Mouse (Mus musculus) forebrain, embryonic 12.5 days (tissue): ENCODE measurements around the gene Esyt2. TPM values are rescaled to one million over a fixed set of nuclear protein-coding genes. Genes with fewer than 3 reads are reported as not detected.

Experiments used
- ATAC-seq: fragments of 200-750 bp; cut with Nextera tagmentation; 2 replicates; pipeline ENCODE4 v1.8.0; 2017; ENCODE audit warnings: moderate TSS enrichment; ENCODE audit not compliant: low FRiP score
- H3K27ac ChIP-seq: fragments of 300-500 bp; sonication (generic); 2 replicates; pipeline ENCODE4 v1.5.1; 2016; ENCODE audit warnings: mild to moderate bottlenecking
- H3K27me3 ChIP-seq: fragments of 300-500 bp; sonication (generic); 2 replicates; pipeline ENCODE4 v1.6.1; 2016; ENCODE audit warnings: mild to moderate bottlenecking
- H3K36me3 ChIP-seq: fragments of 300-500 bp; sonication (generic); replicated peaks from 2 replicates; pipeline ENCODE4 v1.6.1; 2016; ENCODE audit warnings: mild to moderate bottlenecking
- H3K4me1 ChIP-seq: fragments of 300-500 bp; sonication (generic); 2 replicates; pipeline ENCODE4 v1.6.1; 2016
- H3K4me2 ChIP-seq: fragments of 300-500 bp; sonication (generic); 2 replicates; pipeline ENCODE4 v1.6.1; 2016; ENCODE audit warnings: mild to moderate bottlenecking, moderate library complexity
- H3K4me3 ChIP-seq: fragments of 300-500 bp; sonication (generic); replicated peaks from 2 replicates; pipeline ENCODE4 v1.5.1; 2016; ENCODE audit warnings: mild to moderate bottlenecking
- H3K9ac ChIP-seq: fragments of 300-500 bp; sonication (generic); 2 replicates; pipeline ENCODE4 v1.6.1; 2016; ENCODE audit warnings: mild to moderate bottlenecking
- H3K9me3 ChIP-seq: fragments of 300-500 bp; sonication (generic); 2 replicates; pipeline ENCODE4 v1.6.1; 2016
- WGBS: fragments of 180-500 bp; shearing (Covaris S2); methylation state at CpG from one replicate; pipeline ENCODE4 v1.1.7; 2016; 5-methylcytosine and 5-hydroxymethylcytosine counted together
- polyA plus RNA-seq: library from polyadenylated mRNA; unstranded; fragments of >200 nt; fragmentation: Nextera tagmentation; extraction: Ambion mirVana; gene quantifications from 2 replicates; pipeline ENCODE4 v1.2.1, GENCODE M21; 2016

The Esyt2 gene
- polyA plus RNA-seq, 1 experiment from 2014 or later, result 17.2 TPM

DNA sequence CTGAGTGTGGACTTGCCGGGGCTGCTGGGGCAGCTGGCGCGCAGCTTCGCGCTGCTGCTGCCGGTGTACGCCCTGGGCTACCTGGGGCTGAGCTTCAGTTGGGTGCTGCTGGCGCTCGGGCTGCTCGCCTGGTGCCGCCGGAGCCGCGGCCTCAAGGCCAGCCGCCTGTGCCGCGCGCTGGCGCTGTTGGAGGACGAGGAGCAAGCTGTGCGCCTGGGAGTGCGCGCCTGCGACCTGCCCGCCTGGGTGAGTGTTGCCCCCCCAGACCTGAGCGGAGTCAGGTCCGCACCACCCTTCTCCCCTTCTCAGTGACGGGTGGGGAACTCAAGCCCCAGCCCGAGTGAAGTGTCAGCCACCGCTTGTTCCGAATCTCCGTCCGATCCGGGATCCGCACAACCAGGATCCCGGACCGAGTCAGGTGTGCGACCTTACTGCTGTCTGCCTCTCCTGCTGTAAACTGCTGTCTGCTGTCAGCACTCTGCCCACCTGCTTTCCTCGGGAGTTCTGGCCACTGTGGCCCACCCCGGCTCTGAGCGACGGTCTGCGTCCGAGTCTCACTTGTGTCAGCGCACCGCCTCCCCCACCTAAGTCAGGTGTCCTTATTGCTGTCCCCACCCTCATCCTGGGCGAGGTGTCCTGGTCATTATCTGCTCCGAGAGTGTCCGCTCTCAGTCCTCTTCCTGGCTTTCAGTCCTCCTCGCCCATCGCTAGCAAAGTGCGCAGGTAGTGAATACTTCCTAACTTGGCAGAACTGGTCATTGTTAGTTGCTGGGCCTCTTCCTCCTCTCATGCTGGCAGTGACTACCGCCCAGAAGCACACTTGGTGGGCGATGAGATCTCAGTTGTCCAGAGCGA, 658 bp downstream of the Esyt2 start:
- Histone ChIP-seq H3K4me2 (peak overlapping the region; percentile 94), H3K27ac (peak overlapping the region; percentile 94), H3K36me3 (no peaks in the 10 kb centered on the region), H3K4me1 (peaks cover 10% of the 10 kb centered on the region), H3K4me3 (peak overlapping the region; percentile 94), H3K27me3 (no peaks in the 10 kb centered on the region), H3K9ac (peak overlapping the region; percentile 96), H3K9me3 (no peaks in the 10 kb centered on the region)
- peak; percentile 7; the same call in 1 of the 2 replicates for ATAC-seq
- under 1% methylated on average over 48 of the region's 55 CpGs for WGBS

DNA sequence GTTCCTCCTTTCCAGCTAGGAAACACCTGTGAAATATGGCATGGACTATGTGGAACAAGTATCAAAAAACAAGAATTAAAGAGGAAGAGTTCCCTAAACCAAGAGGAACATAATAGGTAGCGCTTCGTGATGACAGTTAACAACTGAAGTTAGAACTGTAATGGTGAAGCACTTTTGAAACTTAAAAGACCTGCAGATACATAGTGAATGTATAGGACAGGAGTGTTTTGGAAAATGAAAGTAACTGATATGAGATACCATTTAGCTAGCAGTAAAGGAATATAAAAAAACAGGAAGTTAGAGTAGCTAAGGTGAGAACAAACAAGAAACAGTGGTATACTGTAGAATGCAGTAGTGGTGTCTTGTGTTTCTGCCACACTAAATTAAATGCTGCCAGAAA, 1.9 kb downstream of the Esyt2 start:
- Histone ChIP-seq H3K4me3 (no peak overlapping the region), H3K9me3 (no peaks in the 10 kb centered on the region), H3K27ac (no peak overlapping the region), H3K4me1 (peaks cover 10% of the 10 kb centered on the region), H3K36me3 (no peaks in the 10 kb centered on the region), H3K9ac (no peak overlapping the region), H3K27me3 (no peaks in the 10 kb centered on the region), H3K4me2 (no peak overlapping the region)
- no peak for ATAC-seq
- 89% methylated on average over 2 of the region's 2 CpGs for WGBS

DNA sequence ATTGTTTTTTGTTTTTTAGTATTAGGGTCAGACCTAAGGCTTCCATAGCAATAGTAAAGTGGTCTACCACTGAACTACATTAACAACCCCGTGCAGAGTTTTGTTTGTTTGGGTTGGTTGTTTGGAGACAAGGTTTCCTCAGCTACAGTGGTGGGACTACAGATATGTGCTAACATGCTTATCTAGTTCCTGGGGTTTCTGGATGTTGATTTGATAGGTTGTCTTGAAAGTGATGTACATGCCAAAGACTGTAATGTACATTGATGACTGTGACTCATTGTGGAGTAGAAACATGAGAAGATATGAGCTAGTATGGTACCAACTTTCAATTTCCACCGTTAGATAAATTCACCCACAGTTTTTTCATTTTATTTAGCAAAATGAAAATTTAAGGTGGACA, 2.5 kb downstream of the Esyt2 start:
- H3K36me3 ChIP-seq, result no peaks in the 10 kb centered on the region
- 92% methylated on average over 2 of the region's 2 CpGs for WGBS
- H3K9ac ChIP-seq, result no peak overlapping the region
- H3K4me2 ChIP-seq, result no peak overlapping the region
- H3K4me1 ChIP-seq, result peaks cover 10% of the 10 kb centered on the region
- no peaks in the 10 kb centered on the region for H3K9me3 ChIP-seq
- no peak overlapping the region for H3K27ac ChIP-seq
- no peak overlapping the region for H3K4me3 ChIP-seq
- H3K27me3 ChIP-seq, result no peaks in the 10 kb centered on the region
- ATAC-seq, result no peak

DNA sequence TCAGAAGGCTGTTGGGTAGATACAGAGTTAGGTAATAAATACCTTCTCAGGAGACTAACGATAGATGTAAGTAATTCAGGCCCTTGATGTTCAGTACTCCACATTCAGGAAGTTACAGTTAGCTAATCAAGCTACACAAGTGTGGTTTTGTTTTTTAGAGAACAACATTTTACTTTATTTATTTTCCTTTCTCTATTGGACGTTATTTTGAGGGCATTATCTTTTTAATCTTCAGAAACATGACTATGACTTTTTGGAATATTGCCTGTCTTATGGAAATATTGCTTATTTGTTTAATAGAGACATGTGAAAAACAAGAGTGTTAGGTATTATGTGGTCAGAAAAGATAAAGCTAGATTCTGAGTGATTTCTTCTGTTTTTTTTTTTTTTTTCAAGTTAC, 12.2 kb downstream of the Esyt2 start:
- Histone ChIP-seq H3K9ac (no peak overlapping the region), H3K4me1 (no peaks in the 10 kb centered on the region), H3K36me3 (no peaks in the 10 kb centered on the region), H3K4me2 (no peak overlapping the region), H3K27ac (no peak overlapping the region), H3K4me3 (no peak overlapping the region), H3K9me3 (no peaks in the 10 kb centered on the region), H3K27me3 (no peaks in the 10 kb centered on the region)
- WGBS, result 89% methylated on average over 2 of the region's 2 CpGs
- no peak for ATAC-seq

DNA sequence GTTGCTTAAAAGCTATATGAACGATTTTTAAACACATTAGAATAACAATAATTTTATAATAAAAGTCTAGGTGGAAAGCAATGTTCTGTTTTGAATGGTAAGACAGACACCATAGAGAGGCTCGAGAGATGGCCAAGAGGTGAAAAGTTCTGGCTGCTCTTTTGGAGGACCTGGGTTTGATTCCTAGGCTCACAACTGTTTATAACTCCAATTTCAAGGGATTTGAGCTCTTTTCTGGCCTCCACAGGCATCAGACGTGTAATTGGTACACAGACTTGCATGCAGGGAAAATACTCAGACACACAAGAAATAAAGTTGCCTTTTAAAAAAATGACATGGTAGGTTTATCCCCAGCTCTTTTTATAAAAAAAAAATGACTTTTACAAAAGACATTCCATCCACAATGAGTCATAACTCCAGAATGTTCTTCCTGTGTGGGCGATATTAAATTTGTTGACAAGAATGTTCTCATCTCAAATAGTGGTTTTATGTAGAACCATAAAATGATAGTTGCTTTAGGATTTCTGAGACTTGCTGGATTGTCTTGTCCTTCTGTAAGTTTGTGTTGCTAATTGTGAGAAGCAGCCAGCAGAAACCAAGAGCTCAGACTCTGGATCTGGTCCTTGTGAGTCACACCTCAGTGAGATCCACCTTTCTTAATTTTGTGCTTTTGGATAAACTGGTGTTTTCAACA, 12.8 kb downstream of the Esyt2 start:
- ATAC-seq, result no peak
- Histone ChIP-seq H3K9ac (no peak overlapping the region), H3K27ac (no peak overlapping the region), H3K4me3 (no peak overlapping the region), H3K27me3 (no peaks in the 10 kb centered on the region), H3K4me2 (no peak overlapping the region), H3K36me3 (no peaks in the 10 kb centered on the region), H3K4me1 (no peaks in the 10 kb centered on the region), H3K9me3 (no peaks in the 10 kb centered on the region)
- 88% methylated on average over 4 of the region's 4 CpGs for WGBS

DNA sequence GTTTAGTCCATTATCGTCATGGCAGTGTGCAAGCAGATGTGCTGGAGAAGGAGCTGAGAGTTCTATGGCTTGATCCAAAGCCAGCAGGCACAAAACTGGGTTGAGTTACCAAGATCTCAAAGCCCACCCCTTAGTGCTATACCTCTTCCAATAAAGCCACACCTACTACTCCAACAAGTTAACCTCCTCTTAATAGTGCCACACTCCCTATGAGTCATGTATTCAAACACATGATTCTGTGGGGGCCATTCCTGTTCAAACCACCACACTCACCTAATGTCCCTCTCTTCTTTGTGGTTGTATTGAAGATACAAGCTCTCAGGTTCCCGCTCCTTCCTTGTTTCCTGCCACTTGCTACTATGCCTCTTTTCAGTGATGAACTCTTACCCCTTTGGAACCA, 18.9 kb downstream of the Esyt2 start:
- ATAC-seq, result no peak
- H3K9me3 ChIP-seq, result no peaks in the 10 kb centered on the region
- H3K4me1 ChIP-seq, result no peaks in the 10 kb centered on the region
- no peaks in the 10 kb centered on the region for H3K36me3 ChIP-seq
- H3K27me3 ChIP-seq, result no peaks in the 10 kb centered on the region
- H3K9ac ChIP-seq, result no peak overlapping the region
- 98% methylated on average over 2 of the region's 2 CpGs for WGBS
- no peak overlapping the region for H3K4me2 ChIP-seq
- H3K4me3 ChIP-seq, result no peak overlapping the region
- H3K27ac ChIP-seq, result no peak overlapping the region

DNA sequence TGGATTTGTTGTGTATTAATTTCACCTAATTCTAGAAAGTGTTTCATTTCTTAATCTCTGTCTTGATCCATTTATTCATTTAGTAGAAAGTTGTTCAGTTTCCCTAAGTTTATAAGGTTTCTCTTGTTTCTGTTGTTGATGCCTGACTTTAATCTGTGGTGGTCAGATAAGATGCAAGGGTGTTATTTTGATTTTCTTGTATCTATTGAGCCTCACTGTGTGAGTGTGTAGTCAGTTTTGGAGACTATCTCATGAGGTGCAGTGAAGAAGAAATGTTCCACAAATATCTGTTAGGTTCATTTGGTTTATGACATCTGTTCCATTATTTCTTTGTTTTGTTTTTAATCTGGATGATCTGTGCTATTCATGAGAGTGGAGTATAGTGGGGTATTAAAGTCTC, 21.2 kb downstream of the Esyt2 start:
- H3K27me3 ChIP-seq, result no peaks in the 10 kb centered on the region
- H3K36me3 ChIP-seq, result no peaks in the 10 kb centered on the region
- no peak for ATAC-seq
- no peaks in the 10 kb centered on the region for H3K9me3 ChIP-seq
- H3K4me2 ChIP-seq, result no peak overlapping the region
- no peak overlapping the region for H3K4me3 ChIP-seq
- H3K27ac ChIP-seq, result no peak overlapping the region
- H3K4me1 ChIP-seq, result no peaks in the 10 kb centered on the region
- H3K9ac ChIP-seq, result no peak overlapping the region

DNA sequence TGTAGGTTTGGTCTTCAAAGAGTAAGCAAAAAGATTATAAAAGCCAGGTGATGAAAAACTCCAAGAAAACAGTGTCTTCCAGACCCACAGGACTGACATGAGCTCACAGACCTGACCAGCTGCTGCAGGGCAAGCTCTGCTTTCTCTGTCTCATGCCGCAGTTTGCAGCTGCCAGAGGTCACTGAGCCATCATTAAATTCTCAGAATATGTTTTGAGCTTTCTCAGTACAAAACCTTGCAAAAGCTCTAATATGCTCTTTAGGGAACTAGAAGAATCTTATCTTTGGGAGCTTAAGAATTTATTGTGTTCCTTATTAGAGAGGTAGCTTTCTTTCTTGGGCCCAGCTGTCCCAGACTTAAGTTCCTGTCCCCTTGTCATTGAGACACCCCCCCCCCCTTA, 25.0 kb downstream of the Esyt2 start:
- Histone ChIP-seq H3K27ac (no peak overlapping the region), H3K4me3 (no peak overlapping the region), H3K4me1 (no peaks in the 10 kb centered on the region), H3K4me2 (no peak overlapping the region), H3K27me3 (no peaks in the 10 kb centered on the region), H3K36me3 (no peaks in the 10 kb centered on the region), H3K9ac (no peak overlapping the region), H3K9me3 (no peaks in the 10 kb centered on the region)
- WGBS, result 70% methylated on average over 1 of the region's 1 CpGs
- ATAC-seq, result no peak

DNA sequence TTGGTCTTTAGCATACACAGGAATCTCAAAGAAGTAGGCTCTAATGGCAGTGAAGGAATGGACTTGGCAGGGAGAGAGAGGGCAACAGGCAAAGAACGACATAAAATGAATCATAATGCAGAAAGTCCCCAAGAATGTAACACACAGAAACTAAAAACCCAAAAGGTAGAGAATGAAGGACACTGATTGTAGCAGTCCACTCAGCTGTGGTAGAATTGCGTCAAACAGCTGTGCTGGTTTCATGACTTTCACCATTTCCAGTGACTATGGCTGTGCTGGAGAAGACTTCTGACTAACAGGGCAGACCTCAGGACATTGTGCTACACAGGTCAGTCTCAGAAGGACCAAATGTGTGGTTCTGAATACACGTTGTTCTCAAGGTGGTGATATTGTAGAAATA, 26.9 kb downstream of the Esyt2 start:
- WGBS, result 91% methylated on average over 3 of the region's 3 CpGs
- Histone ChIP-seq H3K27me3 (no peaks in the 10 kb centered on the region), H3K9ac (no peak overlapping the region), H3K4me3 (no peak overlapping the region), H3K4me1 (no peaks in the 10 kb centered on the region), H3K9me3 (no peaks in the 10 kb centered on the region), H3K36me3 (no peaks in the 10 kb centered on the region), H3K27ac (no peak overlapping the region), H3K4me2 (no peak overlapping the region)
- no peak for ATAC-seq

DNA sequence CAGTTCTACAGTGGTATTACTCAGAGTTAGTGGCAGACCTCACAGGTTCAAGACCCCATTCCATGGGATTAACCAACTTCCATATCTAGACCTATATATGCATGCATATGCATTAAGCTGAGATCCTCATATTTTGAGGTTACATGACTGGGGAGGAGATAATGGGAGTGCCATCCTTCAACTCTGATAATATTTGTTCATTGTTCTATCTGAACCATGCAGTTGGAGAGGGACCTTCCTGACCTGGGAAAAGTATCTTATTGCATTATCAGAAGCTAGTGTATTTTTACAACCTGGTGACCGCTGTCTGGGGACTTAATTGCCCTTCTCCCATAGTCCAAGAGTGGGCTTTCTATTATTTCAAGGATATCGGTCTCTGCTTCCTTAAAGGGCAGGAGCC, 27.6 kb downstream of the Esyt2 start:
- no peak overlapping the region for H3K4me3 ChIP-seq
- no peak overlapping the region for H3K27ac ChIP-seq
- WGBS, result 87% methylated on average over 2 of the region's 2 CpGs
- no peaks in the 10 kb centered on the region for H3K9me3 ChIP-seq
- H3K36me3 ChIP-seq, result no peaks in the 10 kb centered on the region
- no peaks in the 10 kb centered on the region for H3K27me3 ChIP-seq
- no peaks in the 10 kb centered on the region for H3K4me1 ChIP-seq
- H3K4me2 ChIP-seq, result no peak overlapping the region
- H3K9ac ChIP-seq, result no peak overlapping the region
- no peak for ATAC-seq

DNA sequence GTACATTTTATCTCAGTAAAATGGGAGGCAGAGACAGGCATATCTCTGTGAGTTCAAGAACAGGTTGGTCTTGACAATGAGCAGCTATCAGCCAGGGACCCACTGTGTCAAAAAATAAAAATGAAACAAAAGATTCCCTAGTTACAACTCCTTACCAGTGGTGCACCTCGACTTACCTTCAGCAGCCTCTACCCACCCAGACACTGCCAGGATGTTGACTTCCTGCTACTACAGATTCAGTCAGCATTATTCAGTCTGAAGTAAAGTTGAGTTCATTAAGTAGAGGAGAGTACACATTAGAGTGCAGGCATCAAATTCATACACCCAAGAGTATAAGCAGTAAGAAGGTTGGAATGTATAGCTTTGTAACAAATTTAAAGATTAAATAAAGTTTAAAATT, 32.8 kb downstream of the Esyt2 start:
- 81% methylated on average over 1 of the region's 1 CpGs for WGBS
- Histone ChIP-seq H3K36me3 (no peaks in the 10 kb centered on the region), H3K27me3 (no peaks in the 10 kb centered on the region), H3K9ac (no peak overlapping the region), H3K4me2 (no peak overlapping the region), H3K4me3 (no peak overlapping the region), H3K9me3 (no peaks in the 10 kb centered on the region), H3K4me1 (no peaks in the 10 kb centered on the region), H3K27ac (no peak overlapping the region)
- ATAC-seq, result no peak

DNA sequence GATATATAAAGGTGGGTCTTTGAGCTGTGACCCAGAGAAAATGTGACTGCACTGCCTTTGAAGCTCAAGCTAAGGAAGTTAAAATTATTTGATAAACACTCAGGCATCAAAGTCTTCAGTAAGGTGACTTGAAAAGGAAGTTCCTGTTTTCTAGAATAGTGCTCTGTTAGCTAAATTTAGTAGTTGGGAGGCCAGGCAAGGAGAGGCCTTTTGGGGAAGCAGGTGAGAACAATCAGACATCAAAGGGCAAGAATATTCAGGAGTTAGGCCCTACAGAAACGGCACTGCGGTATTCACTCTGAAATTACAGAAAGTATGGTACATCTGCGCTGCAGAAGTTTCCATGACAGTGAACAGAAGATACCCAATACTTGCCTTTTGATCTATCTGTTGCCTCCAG, 34.5 kb downstream of the Esyt2 start:
- Histone ChIP-seq H3K27me3 (no peaks in the 10 kb centered on the region), H3K27ac (no peak overlapping the region), H3K4me2 (no peak overlapping the region), H3K9me3 (no peaks in the 10 kb centered on the region), H3K4me3 (no peak overlapping the region), H3K4me1 (no peaks in the 10 kb centered on the region), H3K36me3 (no peaks in the 10 kb centered on the region), H3K9ac (no peak overlapping the region)
- WGBS, result 91% methylated on average over 3 of the region's 3 CpGs
- no peak for ATAC-seq

DNA sequence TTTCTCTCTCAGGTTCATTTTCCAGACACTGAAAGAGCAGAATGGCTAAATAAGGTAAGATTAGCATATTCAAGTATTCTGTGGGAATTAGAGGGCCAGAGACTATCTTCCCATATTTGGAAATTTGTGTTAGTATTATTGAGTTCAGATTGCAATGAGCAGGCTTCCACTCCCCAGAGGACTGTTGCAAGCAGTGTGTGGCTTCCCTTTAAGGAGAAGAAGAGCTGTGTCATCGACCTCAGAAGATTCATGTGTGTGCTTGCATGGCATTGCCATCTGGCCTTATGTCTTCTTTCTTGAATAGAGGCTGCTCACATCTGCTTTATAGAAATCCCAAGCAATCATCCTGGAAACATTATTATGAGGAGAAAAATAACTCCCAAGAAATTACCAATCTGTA, 36.8 kb downstream of the Esyt2 start:
- no peaks in the 10 kb centered on the region for H3K9me3 ChIP-seq
- H3K27ac ChIP-seq, result no peak overlapping the region
- H3K9ac ChIP-seq, result no peak overlapping the region
- H3K36me3 ChIP-seq, result no peaks in the 10 kb centered on the region
- ATAC-seq, result no peak
- 88% methylated on average over 1 of the region's 1 CpGs for WGBS
- no peaks in the 10 kb centered on the region for H3K27me3 ChIP-seq
- H3K4me1 ChIP-seq, result no peaks in the 10 kb centered on the region
- no peak overlapping the region for H3K4me2 ChIP-seq
- no peak overlapping the region for H3K4me3 ChIP-seq
